Mouse (Mus musculus): ENCODE results near the gene Rps15a.

DNA sequence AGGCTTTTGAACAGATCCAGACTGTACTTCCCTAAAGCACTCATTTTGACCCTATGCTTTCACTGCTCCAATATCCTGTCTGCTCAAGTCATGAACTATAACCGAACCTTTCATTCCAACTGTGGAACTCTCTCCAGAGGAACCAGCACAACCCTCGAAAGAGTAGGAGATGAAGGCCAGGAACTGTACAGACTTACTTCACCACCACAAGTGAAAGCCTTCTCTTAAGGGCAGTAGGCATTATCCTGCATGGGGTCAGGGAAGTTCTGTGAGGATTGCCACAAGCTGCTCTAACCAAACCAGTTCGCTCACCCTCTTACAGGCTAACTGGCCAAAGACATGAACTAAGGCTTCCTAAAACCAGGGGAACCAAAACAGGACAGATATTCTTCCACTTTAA lies 4.9 kb downstream of the Rps15a start:
- no peak for TF ChIP-seq POLR2A (IDR thresholded peaks at IDR 0.05; ENCODE audit: low read depth, low read length)
- no peak for TF ChIP-seq CTCF (conservative IDR thresholded peaks at IDR 0.05; ENCODE audit: insufficient read depth, insufficient read length, low read depth, low read length)

Data from kidney, adult 2 months (tissue).